Mouse (Mus musculus): ENCODE measurements around the gene Kif5c. TPM values are rescaled to one million over a fixed set of nuclear protein-coding genes. Genes with fewer than 3 reads are reported as not detected.

Kif5c gene
- polyA plus RNA-seq, 1 experiment from 2014 or later = 215 TPM

- no peak overlapping the region for H3K9ac ChIP-seq
- peak overlapping the region; percentile 97 for H3K4me2 ChIP-seq
- H3K27ac ChIP-seq = no peak overlapping the region
- peaks cover 18% of the 10 kb centered on the region for H3K27me3 ChIP-seq (replicated peaks)
- WGBS = 19% methylated on average over 3 of the region's 3 CpGs
- H3K4me3 ChIP-seq = peak overlapping the region; percentile 59; the same call in 1 of the 2 replicates
- no peaks in the 10 kb centered on the region for H3K36me3 ChIP-seq (replicated peaks)
- H3K4me1 ChIP-seq = peaks cover 10% of the 10 kb centered on the region
- ATAC-seq (replicated peaks) = no peak
- H3K9me3 ChIP-seq = no peaks in the 10 kb centered on the region
Measured at GRCm38 (mm10) chr2:49788643-49789042, 169.5 kb downstream of the Kif5c start.

DNA sequence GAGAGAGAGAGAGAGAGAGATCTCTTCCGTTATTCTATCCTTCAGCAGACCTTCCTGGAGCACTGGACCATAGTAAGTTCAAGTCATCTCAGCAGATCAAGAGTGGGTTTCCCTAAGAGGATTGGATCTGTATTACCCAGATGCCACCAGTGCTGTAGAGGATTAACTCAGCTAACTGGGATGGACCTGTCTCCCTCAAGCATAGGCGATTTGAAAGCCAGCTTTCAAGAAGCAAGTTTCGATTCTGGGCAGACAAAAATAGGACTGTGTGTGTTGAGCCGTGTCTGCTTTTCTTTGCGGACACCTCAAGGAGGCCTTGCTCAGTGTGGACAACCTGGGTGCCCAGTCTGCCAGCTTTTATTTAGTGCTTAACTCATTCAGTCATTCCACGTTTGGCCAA is 170.0 kb downstream of the Kif5c start:
- Histone ChIP-seq H3K27ac (no peak overlapping the region), H3K36me3 (replicated peaks) (no peaks in the 10 kb centered on the region), H3K9ac (no peak overlapping the region), H3K4me1 (peaks cover 10% of the 10 kb centered on the region), H3K27me3 (replicated peaks) (peaks cover 18% of the 10 kb centered on the region), H3K9me3 (no peaks in the 10 kb centered on the region), H3K4me2 (no peak overlapping the region), H3K4me3 (no peak overlapping the region)
- 72% methylated on average over 6 of the region's 6 CpGs for WGBS
- ATAC-seq (replicated peaks) = no peak

DNA sequence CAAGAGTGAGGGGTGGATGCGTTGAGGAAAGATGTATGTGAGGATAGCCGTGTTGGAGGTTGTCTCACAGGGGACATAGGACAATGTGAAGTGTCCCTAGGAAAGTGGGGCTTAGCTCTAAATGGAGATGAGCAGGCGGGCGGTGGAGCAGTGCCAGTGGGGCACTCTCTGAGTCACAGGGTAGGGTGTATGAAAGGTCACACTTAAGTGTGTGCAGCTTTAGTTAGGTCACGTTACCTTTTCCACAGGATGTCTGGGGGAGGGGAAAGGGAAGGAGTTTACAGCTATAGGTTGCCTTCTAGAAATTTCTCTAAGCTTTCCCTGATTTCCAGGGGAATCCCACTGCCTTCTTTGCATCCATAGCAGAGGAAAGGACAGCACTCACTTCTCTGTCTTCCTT is 170.4 kb downstream of the Kif5c start:
- H3K9ac ChIP-seq = no peak overlapping the region
- no peaks in the 10 kb centered on the region for H3K36me3 ChIP-seq (replicated peaks)
- 90% methylated on average over 5 of the region's 5 CpGs for WGBS
- peaks cover 18% of the 10 kb centered on the region for H3K27me3 ChIP-seq (replicated peaks)
- no peak overlapping the region for H3K27ac ChIP-seq
- peaks cover 10% of the 10 kb centered on the region for H3K4me1 ChIP-seq
- ATAC-seq (replicated peaks) = no peak
- no peak overlapping the region for H3K4me3 ChIP-seq
- no peak overlapping the region for H3K4me2 ChIP-seq
- H3K9me3 ChIP-seq = no peaks in the 10 kb centered on the region

DNA sequence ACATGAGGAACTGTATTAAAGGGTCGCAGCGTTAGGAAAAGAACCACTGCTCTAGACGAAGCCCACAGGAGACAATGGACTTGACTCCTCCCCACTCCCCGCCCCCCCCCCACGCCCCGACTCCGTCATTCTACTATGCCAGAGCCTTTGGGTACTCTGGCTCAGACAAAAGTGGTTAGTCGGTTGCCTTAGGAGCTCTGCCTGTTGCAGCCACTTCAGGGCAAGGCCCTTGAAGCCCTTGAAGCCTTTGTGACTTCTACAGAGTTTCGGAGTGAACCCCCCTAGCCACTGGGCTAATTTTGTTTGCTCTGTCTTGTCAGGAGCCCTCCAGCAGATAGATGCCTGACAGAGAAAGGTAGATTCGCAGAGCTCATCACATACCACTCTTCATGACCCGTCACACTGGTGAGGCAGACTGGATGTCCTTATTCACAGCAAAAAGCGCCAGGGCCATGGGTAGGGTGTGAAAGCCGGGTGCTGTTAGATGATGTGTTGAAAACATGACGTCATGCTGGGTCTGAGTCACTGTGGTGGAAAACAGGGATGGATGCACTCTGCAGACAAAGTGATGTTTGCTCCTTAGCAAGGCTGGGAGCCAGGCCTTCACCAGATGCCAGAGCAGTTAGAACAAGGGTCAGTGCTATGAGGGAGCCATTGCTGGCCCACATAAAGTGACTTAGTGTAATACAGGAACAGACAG is 178.5 kb downstream of the Kif5c start:
- Histone ChIP-seq H3K36me3 (replicated peaks) (no peaks in the 10 kb centered on the region), H3K27me3 (replicated peaks) (no peaks in the 10 kb centered on the region), H3K9me3 (no peaks in the 10 kb centered on the region), H3K4me2 (no peak overlapping the region), H3K27ac (no peak overlapping the region), H3K9ac (no peak overlapping the region), H3K4me1 (no peaks in the 10 kb centered on the region), H3K4me3 (no peak overlapping the region)
- 61% methylated on average over 14 of the region's 14 CpGs for WGBS
- no peak for ATAC-seq (replicated peaks)

- no peak for ATAC-seq (replicated peaks)
- H3K9ac ChIP-seq = no peak overlapping the region
- no peaks in the 10 kb centered on the region for H3K27me3 ChIP-seq (replicated peaks)
- no peak overlapping the region for H3K4me2 ChIP-seq
- no peaks in the 10 kb centered on the region for H3K36me3 ChIP-seq (replicated peaks)
- no peak overlapping the region for H3K27ac ChIP-seq
- H3K4me1 ChIP-seq = no peaks in the 10 kb centered on the region
- H3K9me3 ChIP-seq = no peaks in the 10 kb centered on the region
- 88% methylated on average over 8 of the region's 8 CpGs for WGBS
- no peak overlapping the region for H3K4me3 ChIP-seq
Measured at GRCm38 (mm10) chr2:49804448-49804847, 185.3 kb downstream of the Kif5c start.

DNA sequence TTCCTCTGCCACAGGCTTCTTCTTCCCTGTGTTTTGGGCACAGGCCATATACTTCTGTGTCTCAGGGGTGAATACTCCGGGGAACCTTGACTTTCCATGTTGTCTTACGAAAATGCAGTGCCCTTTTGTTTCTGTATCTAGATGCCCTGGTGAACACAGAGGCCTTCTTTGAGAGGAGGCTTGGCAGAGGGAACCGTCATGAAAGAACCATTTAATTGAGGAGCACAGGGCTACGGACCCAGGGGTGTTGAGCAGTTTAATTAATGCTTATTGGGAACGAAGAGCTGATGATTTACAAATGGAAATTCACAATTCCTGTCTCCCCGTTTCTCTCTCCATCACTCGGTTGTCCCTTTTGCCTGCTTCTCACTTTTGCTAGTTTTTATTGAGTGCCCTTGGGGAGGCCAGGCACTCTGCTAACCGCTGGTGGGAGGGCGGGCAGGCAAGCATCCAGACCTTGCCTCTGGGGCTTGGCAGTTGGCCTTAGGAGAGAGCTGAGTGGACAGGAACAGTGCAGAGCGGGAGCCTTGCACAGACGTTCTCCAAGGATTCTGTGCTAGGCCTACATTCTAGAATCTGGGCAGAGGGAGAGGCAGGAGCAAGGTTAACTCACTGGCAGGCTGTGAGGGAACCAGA is 186.8 kb downstream of the Kif5c start:
- WGBS = 76% methylated on average over 11 of the region's 11 CpGs
- no peak for ATAC-seq (replicated peaks)

GRCm38 (mm10) chr2:49809496-49809895 is 190.4 kb downstream of the Kif5c start:
- H3K4me2 ChIP-seq = no peak overlapping the region
- no peak overlapping the region for H3K27ac ChIP-seq
- no peaks in the 10 kb centered on the region for H3K9me3 ChIP-seq
- H3K4me3 ChIP-seq = no peak overlapping the region
- no peak for ATAC-seq (replicated peaks)
- no peaks in the 10 kb centered on the region for H3K36me3 ChIP-seq (replicated peaks)
- no peaks in the 10 kb centered on the region for H3K27me3 ChIP-seq (replicated peaks)
- peaks cover 9% of the 10 kb centered on the region for H3K4me1 ChIP-seq
- WGBS = 89% methylated on average over 6 of the region's 6 CpGs
- no peak overlapping the region for H3K9ac ChIP-seq

More for the DNA sequence above, 186.8 kb downstream of the Kif5c start:
- Histone ChIP-seq H3K4me3 (no peak overlapping the region), H3K9ac (no peak overlapping the region), H3K4me2 (no peak overlapping the region), H3K36me3 (replicated peaks) (no peaks in the 10 kb centered on the region), H3K4me1 (no peaks in the 10 kb centered on the region), H3K27ac (no peak overlapping the region), H3K27me3 (replicated peaks) (no peaks in the 10 kb centered on the region), H3K9me3 (no peaks in the 10 kb centered on the region)

DNA sequence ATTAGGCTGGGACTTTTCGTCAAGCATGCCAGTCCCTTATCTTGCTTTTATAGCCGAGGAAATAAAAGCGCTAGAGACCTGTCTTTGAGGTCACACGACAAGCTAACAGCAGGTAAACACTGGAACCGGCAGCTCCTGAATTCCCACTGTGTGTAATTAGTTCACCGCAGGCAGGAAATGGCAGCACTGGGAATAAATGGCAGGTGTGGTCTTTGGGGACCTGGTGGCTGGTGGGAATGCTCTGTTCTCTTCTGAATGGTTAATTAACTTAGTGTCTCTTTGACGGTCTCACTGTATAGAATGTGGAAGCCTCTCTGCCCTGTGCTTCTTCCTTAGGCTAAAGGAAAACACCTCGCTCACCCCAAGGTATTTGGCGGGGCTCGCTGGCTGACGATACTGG is 192.3 kb downstream of the Kif5c start:
- Histone ChIP-seq H3K9me3 (no peaks in the 10 kb centered on the region), H3K27ac (no peak overlapping the region), H3K27me3 (replicated peaks) (no peaks in the 10 kb centered on the region), H3K9ac (no peak overlapping the region), H3K36me3 (replicated peaks) (no peaks in the 10 kb centered on the region), H3K4me3 (no peak overlapping the region), H3K4me2 (no peak overlapping the region), H3K4me1 (peaks cover 9% of the 10 kb centered on the region)
- ATAC-seq (replicated peaks) = no peak
- 27% methylated on average over 11 of the region's 11 CpGs for WGBS

DNA sequence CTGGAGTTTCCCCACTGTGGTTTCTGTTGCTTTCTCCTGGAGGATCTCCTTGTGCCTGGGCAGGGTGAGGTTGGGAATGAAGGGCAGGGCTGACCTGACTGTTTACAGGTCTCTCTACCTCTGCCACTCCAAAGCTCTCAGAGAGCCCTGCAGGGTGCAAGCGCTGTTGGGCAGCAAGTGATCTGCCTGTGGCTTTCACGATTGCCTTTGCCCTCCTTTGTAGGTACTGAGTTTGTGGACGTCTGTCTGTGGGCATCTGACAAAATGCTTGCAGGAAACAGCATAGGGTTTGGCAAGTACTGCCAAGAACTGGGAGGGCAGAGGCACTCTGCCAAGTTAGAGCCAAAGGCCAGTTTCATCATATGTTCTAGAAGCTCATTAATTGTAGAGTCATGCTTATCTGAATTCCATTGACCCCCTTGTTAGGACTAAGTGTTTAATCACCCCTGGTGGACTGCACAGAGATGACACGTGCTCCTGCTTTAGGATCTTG is 192.8 kb downstream of the Kif5c start:
- Histone ChIP-seq H3K9ac (no peak overlapping the region), H3K9me3 (no peaks in the 10 kb centered on the region), H3K4me3 (no peak overlapping the region), H3K4me2 (no peak overlapping the region), H3K4me1 (peaks cover 9% of the 10 kb centered on the region), H3K36me3 (replicated peaks) (no peaks in the 10 kb centered on the region), H3K27ac (no peak overlapping the region), H3K27me3 (replicated peaks) (no peaks in the 10 kb centered on the region)
- 33% methylated on average over 4 of the region's 4 CpGs for WGBS
- ATAC-seq (replicated peaks) = no peak

DNA sequence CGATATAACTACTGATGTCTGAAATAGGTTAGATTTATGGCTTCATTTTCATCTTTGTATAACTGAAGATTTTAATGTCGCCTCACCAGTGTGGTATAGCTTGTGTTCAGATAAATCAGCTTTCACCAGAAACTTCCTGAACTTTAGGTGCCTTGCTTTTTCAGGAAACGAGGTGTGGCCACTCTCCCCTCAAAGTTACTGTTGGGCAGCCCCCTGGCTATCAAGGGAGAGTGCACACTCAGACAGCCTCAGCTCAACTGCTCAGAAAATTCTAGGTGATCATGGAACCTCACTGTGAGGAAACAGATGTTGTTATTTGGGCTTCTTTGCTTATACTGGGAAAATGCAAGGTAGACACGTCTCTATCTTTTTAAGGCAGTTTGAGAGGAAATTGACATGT is 194.1 kb downstream of the Kif5c start:
- no peak overlapping the region for H3K9ac ChIP-seq
- peaks cover 9% of the 10 kb centered on the region for H3K4me1 ChIP-seq
- no peaks in the 10 kb centered on the region for H3K9me3 ChIP-seq
- no peak overlapping the region for H3K27ac ChIP-seq
- ATAC-seq (replicated peaks) = no peak
- H3K27me3 ChIP-seq (replicated peaks) = no peaks in the 10 kb centered on the region
- no peaks in the 10 kb centered on the region for H3K36me3 ChIP-seq (replicated peaks)
- 83% methylated on average over 4 of the region's 4 CpGs for WGBS
- no peak overlapping the region for H3K4me2 ChIP-seq
- no peak overlapping the region for H3K4me3 ChIP-seq

DNA sequence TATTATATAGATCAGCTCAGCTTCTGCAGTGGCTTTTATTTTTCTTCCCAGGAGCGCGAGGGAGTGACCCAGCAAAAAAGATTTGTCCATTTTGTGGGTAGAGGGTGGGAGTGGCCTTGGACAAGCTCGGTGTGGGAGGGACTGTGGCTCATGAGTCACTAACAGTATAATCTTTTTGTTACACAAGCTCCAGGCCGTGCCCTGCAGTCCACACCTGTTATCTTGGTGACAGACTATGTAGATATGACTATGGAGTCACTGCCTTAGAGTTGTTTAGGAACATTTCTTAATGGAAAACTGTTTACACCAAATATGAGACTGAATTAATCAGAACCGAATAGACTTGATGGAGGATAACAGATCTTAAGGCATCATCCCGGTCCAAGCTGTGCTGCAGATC is 194.9 kb downstream of the Kif5c start:
- H3K36me3 ChIP-seq (replicated peaks) = no peaks in the 10 kb centered on the region
- H3K9me3 ChIP-seq = no peaks in the 10 kb centered on the region
- H3K4me1 ChIP-seq = peaks cover 9% of the 10 kb centered on the region
- no peak for ATAC-seq (replicated peaks)
- H3K9ac ChIP-seq = no peak overlapping the region
- 77% methylated on average over 6 of the region's 6 CpGs for WGBS
- no peaks in the 10 kb centered on the region for H3K27me3 ChIP-seq (replicated peaks)
- no peak overlapping the region for H3K27ac ChIP-seq
- no peak overlapping the region for H3K4me3 ChIP-seq
- no peak overlapping the region for H3K4me2 ChIP-seq

- Histone ChIP-seq H3K36me3 (replicated peaks) (no peaks in the 10 kb centered on the region), H3K9ac (no peak overlapping the region), H3K4me2 (no peak overlapping the region), H3K4me1 (peaks cover 9% of the 10 kb centered on the region), H3K4me3 (no peak overlapping the region), H3K9me3 (no peaks in the 10 kb centered on the region), H3K27me3 (replicated peaks) (no peaks in the 10 kb centered on the region), H3K27ac (no peak overlapping the region)
- 63% methylated on average over 3 of the region's 3 CpGs for WGBS
- ATAC-seq (replicated peaks) = 0 out of 2 replicates have a peak, but pooled peaks have one; percentile 51
Measured at GRCm38 (mm10) chr2:49815696-49816320, 196.7 kb downstream of the Kif5c start.

Measured in midbrain, embryonic 15.5 days (tissue).